Mouse (Mus musculus): Measurements from ENCODE around the gene Slc39a11. TPM values are rescaled to one million over a fixed set of nuclear protein-coding genes. Genes with fewer than 3 reads are reported as not detected.

The Slc39a11 gene
- polyA plus RNA-seq, 1 experiment from 2014 or later = 24.5 TPM

DNA sequence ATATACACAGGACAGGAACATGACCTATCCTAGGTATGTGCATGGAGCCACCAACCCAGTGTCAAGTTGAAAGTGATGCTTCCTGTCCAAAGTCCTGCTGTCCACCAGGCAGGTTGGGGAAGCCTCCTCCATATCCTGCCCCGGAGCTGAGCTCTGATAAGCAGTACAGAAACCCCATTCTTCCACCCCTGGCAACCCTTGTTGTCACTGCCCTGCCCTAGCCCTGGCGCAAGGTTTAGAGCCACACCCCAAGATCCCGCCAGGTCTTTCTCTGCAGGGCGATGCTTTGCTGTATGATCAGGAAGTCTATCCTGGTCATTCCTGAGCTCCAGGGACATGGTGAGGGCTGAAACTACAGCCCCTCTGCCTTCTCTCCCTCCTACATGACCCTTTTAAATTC lies 396.7 kb downstream of the Slc39a11 start:
- H3K9me3 ChIP-seq = no peaks in the 10 kb centered on the region
- WGBS = 79% methylated on average over 4 of the region's 4 CpGs
- no peak for ATAC-seq (ENCODE audit: borderline replicate concordance, extremely low read depth, low FRiP score, low TSS enrichment)

DNA sequence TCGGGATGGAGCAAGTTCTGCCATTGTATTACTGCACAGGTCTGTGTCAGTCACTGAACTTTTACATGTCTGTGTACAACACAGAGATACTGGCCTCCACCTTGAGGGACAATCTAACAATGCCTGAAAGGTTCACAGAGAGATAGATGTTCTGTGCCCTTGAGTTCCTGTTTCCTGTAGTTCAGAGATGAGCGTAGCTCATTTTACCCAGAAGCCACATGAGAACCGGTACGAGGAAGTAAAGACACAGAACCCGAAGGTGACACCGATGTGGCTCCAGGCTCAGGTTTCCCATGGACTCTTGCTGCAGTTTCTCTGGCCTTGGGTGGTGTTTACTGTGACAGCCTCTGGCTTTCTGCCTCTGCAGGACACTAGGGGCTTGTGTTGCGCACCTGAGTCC lies 398.7 kb downstream of the Slc39a11 start:
- Histone ChIP-seq H3K4me2 (no peak overlapping the region), H3K9ac (no peak overlapping the region), H3K4me3 (no peak overlapping the region), H3K4me1 (peaks cover 19% of the 10 kb centered on the region), H3K27me3 (no peaks in the 10 kb centered on the region), H3K27ac (no peak overlapping the region), H3K36me3 (no peaks in the 10 kb centered on the region), H3K9me3 (no peaks in the 10 kb centered on the region)
- ATAC-seq (ENCODE audit: borderline replicate concordance, extremely low read depth, low FRiP score, low TSS enrichment) = no peak
- WGBS = 81% methylated on average over 7 of the region's 7 CpGs

More for the DNA sequence above, 396.7 kb downstream of the Slc39a11 start:
- Histone ChIP-seq H3K27me3 (no peaks in the 10 kb centered on the region), H3K4me1 (peaks cover 19% of the 10 kb centered on the region), H3K27ac (no peak overlapping the region), H3K36me3 (no peaks in the 10 kb centered on the region), H3K4me3 (no peak overlapping the region), H3K9ac (no peak overlapping the region), H3K4me2 (no peak overlapping the region)

DNA sequence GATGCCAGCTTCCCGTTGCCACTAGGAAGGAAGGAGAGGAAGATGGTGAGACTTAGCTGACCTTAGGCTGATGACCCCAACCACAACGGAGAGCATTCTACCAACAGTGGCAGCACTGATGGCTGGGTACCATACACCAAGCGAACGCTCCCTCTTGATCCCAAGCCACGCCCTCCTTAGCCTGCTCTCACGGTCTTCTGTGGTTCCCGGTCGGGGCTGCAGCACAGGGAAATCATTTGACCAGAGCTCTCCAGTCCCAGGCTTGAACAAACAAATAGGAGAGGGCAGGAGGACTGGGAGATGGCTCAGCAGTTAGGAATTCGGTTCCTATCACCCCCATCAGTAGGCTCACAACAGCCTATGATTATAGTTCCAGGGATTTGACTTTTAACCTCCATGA lies 403.4 kb downstream of the Slc39a11 start:
- Histone ChIP-seq H3K4me1 (peaks cover 2% of the 10 kb centered on the region; the same call in 1 of the 2 replicates), H3K4me3 (no peak overlapping the region), H3K9me3 (no peaks in the 10 kb centered on the region), H3K9ac (no peak overlapping the region), H3K27me3 (no peaks in the 10 kb centered on the region), H3K27ac (no peak overlapping the region), H3K36me3 (no peaks in the 10 kb centered on the region), H3K4me2 (no peak overlapping the region)
- WGBS = 33% methylated on average over 9 of the region's 9 CpGs
- no peak for ATAC-seq (ENCODE audit: borderline replicate concordance, extremely low read depth, low FRiP score, low TSS enrichment)

DNA sequence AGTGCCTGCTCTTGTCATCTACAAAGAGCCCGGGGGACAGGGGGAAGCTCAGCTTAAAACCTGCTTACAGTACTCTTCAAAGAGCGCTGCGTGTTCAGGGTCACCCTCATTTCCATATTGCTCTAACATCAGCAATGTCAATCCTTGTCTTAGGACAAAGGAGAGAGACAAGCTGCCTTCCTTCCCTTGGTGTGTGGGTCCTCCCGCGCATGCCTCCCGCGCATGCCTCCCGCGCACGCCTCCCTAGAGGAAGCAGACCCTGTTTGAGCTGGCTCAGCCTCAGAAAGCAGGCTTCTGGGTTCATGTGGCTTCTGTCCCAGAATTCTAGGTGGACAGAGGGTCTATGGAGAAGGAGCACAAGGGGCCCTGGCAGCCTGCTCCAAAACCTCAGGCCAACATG lies 404.2 kb downstream of the Slc39a11 start:
- Histone ChIP-seq H3K27me3 (no peaks in the 10 kb centered on the region), H3K36me3 (no peaks in the 10 kb centered on the region), H3K4me1 (no peaks in the 10 kb centered on the region), H3K9me3 (no peaks in the 10 kb centered on the region), H3K4me2 (no peak overlapping the region), H3K9ac (no peak overlapping the region), H3K4me3 (no peak overlapping the region), H3K27ac (no peak overlapping the region)
- no peak for ATAC-seq (ENCODE audit: borderline replicate concordance, extremely low read depth, low FRiP score, low TSS enrichment)
- WGBS = 85% methylated on average over 10 of the region's 10 CpGs

DNA sequence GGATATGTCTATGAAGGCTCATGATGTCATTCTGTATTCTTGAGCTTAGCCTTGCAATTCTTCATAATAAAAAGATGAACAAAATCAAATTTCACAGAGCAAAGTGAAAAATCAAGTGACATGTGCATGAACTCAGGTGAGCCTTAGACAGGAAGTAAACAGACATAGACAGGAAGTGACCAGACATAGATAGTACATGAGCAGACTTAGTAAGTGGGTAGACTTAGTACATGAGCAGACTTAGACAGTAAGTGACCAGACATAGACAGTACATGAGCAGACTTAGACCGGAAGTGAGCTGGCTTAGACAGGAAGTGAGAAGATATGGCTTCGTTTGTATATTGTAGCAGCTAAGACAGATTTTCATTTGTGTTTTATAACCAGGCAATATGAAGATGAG lies 415.4 kb downstream of the Slc39a11 start:
- H3K36me3 ChIP-seq = no peaks in the 10 kb centered on the region
- H3K27ac ChIP-seq = no peak overlapping the region
- 64% methylated on average over 2 of the region's 2 CpGs for WGBS
- ATAC-seq (ENCODE audit: borderline replicate concordance, extremely low read depth, low FRiP score, low TSS enrichment) = no peak
- H3K4me3 ChIP-seq = no peak overlapping the region
- H3K9me3 ChIP-seq = no peaks in the 10 kb centered on the region
- H3K9ac ChIP-seq = no peak overlapping the region
- no peaks in the 10 kb centered on the region for H3K27me3 ChIP-seq
- no peak overlapping the region for H3K4me2 ChIP-seq
- peaks cover 5% of the 10 kb centered on the region; the same call in 1 of the 2 replicates for H3K4me1 ChIP-seq

DNA sequence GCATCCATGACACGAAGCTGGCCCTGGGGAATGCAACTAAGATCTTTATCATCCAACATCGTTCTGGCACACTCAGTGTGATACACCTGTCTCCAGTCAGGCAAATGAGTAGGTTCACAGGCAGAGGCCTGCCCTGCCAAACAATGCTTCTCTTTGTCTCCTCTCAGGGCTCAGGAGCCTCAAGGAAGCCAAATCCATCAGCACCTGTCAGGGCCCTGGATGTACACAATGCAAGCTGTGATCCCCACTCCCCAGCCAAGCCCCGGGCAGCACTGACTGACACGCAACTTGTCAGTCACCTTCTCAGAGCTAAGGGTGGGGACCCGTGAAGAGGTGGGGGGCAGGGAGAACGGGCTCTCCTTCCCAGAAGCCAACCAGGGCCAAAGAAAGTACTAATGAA lies 417.8 kb downstream of the Slc39a11 start:
- ATAC-seq (ENCODE audit: borderline replicate concordance, extremely low read depth, low FRiP score, low TSS enrichment) = no peak
- 17% methylated on average over 6 of the region's 6 CpGs for WGBS
- peaks cover 5% of the 10 kb centered on the region; the same call in 1 of the 2 replicates for H3K4me1 ChIP-seq
- no peaks in the 10 kb centered on the region for H3K36me3 ChIP-seq
- H3K4me3 ChIP-seq = no peak overlapping the region
- no peaks in the 10 kb centered on the region for H3K9me3 ChIP-seq
- H3K27ac ChIP-seq = no peak overlapping the region; the same call in 1 of the 2 replicates
- no peaks in the 10 kb centered on the region for H3K27me3 ChIP-seq
- no peak overlapping the region for H3K4me2 ChIP-seq
- H3K9ac ChIP-seq = no peak overlapping the region

DNA sequence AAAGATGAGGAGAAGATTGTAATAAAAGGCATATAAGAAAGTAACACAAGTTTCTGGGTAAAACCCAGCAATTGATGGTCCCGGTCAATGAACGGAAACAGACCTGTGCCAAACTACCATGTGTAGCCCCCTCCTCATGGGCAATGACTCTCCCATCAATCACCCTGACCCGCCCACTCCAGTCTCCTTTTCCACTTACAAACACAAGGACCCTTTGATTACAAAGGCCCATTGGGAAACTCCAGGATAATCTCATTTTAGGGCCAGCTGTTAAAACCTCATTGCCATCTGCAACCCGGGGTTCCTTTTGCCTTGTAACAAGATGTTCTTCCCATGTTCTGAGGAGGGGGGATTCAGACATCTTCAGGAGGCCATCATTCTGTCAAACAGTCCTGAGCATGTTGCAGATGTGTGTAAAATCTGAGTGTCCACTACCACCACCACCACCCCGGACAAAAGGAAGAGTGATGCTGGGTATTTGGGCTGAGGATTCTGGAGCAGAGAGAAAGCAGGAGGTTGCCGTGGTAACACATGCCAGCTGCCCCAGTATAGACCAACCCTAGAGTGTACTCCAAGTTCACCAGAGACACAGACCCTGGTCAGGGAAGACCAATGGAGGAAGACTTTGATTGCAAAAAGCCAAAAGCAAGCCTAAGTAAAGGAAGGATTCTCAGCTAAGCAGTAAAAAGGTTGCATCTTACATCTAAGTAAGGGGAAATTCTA lies 419.3 kb downstream of the Slc39a11 start:
- Histone ChIP-seq H3K27me3 (no peaks in the 10 kb centered on the region), H3K4me2 (no peak overlapping the region)

DNA sequence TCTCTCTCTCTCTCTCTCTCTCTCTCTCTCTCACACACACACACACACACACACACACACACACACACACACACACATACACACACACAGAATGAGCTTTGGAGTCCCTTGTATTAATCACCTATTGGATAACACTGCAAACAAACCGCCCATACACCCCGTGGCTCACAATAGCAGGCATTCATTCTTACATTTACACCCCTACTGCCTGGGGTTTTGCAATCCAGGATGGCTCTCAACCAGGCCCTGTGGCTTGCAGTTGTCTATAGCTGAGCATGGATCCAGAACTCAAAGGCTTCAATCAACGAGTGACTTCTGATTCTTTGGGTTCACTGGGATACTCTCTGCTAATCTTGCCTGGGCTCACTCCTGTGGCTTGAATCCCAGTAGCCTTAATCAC lies 424.1 kb downstream of the Slc39a11 start:
- Histone ChIP-seq H3K27ac (no peak overlapping the region), H3K9me3 (no peaks in the 10 kb centered on the region), H3K36me3 (no peaks in the 10 kb centered on the region), H3K27me3 (no peaks in the 10 kb centered on the region), H3K9ac (no peak overlapping the region), H3K4me3 (no peak overlapping the region), H3K4me1 (peaks cover 5% of the 10 kb centered on the region; the same call in 1 of the 2 replicates), H3K4me2 (no peak overlapping the region)
- 49% methylated on average over 3 of the region's 3 CpGs for WGBS
- no peak for ATAC-seq (ENCODE audit: borderline replicate concordance, extremely low read depth, low FRiP score, low TSS enrichment)

More for the DNA sequence above, 419.3 kb downstream of the Slc39a11 start:
- no peaks in the 10 kb centered on the region for H3K9me3 ChIP-seq
- H3K27ac ChIP-seq = no peak overlapping the region
- WGBS = 49% methylated on average over 6 of the region's 6 CpGs
- ATAC-seq (ENCODE audit: borderline replicate concordance, extremely low read depth, low FRiP score, low TSS enrichment) = no peak
- no peaks in the 10 kb centered on the region for H3K36me3 ChIP-seq
- H3K9ac ChIP-seq = no peak overlapping the region
- H3K4me1 ChIP-seq = peaks cover 5% of the 10 kb centered on the region; the same call in 1 of the 2 replicates
- no peak overlapping the region for H3K4me3 ChIP-seq

DNA sequence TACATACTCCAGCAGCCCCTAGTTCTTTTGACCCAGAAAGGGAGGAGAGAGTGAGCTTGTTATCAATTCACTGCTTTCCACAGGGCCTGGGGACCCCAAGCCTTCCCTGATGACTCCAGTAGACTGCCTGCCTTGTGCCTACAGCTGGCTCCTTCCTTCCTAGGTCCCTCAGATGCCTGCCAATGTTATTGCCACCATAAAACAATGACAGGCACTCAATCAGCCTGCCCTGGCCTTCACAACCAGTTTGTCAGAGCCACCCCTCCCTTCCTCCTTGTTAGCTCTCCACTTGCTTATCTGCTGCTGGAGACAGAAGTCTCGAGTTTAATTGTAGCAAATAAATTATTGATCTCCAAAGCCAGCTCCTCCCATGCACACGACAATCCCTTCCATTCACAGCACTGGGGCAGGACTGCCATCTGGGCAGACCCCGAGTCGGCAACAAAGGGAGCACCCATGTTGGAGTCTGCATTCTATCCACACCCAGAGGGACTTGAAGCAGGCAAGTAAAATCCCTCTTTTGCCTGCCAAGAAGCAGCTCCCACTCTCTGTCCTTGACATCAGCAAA lies 426.0 kb downstream of the Slc39a11 start:
- 32% methylated on average over 4 of the region's 4 CpGs for WGBS
- no peaks in the 10 kb centered on the region for H3K27me3 ChIP-seq
- H3K36me3 ChIP-seq = no peaks in the 10 kb centered on the region
- H3K4me1 ChIP-seq = peaks cover 5% of the 10 kb centered on the region; the same call in 1 of the 2 replicates
- no peak overlapping the region for H3K27ac ChIP-seq
- no peaks in the 10 kb centered on the region for H3K9me3 ChIP-seq
- ATAC-seq (ENCODE audit: borderline replicate concordance, extremely low read depth, low FRiP score, low TSS enrichment) = no peak
- H3K4me3 ChIP-seq = no peak overlapping the region
- no peak overlapping the region for H3K4me2 ChIP-seq
- no peak overlapping the region for H3K9ac ChIP-seq

DNA sequence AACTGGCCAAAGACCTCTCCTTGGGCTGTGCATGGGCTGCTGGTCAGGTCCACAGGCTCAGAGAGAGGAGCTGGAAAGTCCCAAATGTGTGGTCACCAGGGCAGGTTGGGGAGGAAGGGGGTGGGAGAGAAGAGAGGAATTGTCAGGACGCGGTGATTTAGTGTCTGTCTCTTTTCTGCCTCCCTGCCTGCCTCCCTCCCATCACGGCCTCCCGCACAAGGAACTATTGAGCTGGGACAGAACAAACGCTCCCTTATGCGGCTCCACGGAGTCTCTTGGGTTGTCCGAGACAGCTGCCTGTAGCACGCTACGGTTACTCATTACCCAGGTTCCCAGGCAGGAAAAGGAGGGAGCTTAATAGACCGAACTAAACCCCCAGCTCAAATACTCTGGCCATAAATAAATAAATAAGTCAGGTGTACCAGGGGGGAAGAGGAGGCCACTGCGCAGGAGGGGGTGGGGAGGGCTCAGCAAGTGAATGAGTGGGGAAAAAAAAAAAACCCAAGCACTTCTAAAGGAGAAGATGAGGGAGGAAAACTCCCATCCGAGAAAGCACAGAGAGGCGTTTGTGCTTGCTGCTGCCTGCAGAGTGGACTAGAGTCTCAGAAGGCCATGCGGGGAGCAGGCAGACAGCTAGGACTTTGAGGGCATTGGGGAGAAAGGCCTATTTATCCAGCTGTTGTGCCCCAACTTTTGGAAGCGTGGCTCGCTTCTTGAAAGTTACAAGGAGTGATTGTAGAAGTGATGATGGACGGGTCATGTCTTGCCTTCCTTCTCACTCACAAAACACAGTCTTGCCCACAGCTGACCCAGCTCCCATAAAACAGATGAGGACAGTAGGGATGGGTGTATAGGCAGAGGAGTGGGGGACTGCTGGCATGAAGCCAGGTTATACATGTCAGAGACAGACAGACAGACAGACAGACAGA lies 428.3 kb downstream of the Slc39a11 start:
- no peaks in the 10 kb centered on the region for H3K9me3 ChIP-seq
- ATAC-seq (ENCODE audit: borderline replicate concordance, extremely low read depth, low FRiP score, low TSS enrichment) = peak; percentile 60
- H3K27ac ChIP-seq = peak overlapping the region; percentile 67
- H3K4me1 ChIP-seq = peaks cover 5% of the 10 kb centered on the region; the same call in 1 of the 2 replicates
- no peak overlapping the region for H3K4me3 ChIP-seq
- H3K9ac ChIP-seq = no peak overlapping the region
- WGBS = 26% methylated on average over 18 of the region's 18 CpGs
- no peaks in the 10 kb centered on the region for H3K27me3 ChIP-seq
- H3K4me2 ChIP-seq = no peak overlapping the region
- H3K36me3 ChIP-seq = no peaks in the 10 kb centered on the region

DNA sequence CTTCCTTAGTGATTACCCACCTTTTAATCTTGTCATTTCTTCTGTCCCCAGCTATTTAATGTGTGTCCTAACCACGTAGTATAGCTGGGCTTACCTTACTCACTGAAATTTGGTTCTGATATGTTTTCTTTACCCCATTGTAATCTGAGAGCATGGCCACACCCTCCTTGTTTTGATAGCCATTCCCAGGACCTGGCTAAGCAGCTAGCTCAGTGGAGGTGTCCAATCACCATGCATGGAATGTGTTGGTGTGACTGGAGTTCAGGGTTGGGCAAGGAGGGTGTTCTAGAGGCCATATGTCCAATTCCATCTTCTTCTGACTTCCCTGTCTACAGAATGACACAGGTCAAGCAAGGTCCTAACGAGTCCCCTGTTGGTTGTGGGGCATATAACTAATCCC lies 429.2 kb downstream of the Slc39a11 start:
- no peak for ATAC-seq (ENCODE audit: borderline replicate concordance, extremely low read depth, low FRiP score, low TSS enrichment)
- no peak overlapping the region for H3K9ac ChIP-seq
- H3K9me3 ChIP-seq = no peaks in the 10 kb centered on the region
- H3K27ac ChIP-seq = no peak overlapping the region
- H3K27me3 ChIP-seq = no peaks in the 10 kb centered on the region
- peaks cover 5% of the 10 kb centered on the region; the same call in 1 of the 2 replicates for H3K4me1 ChIP-seq
- no peaks in the 10 kb centered on the region for H3K36me3 ChIP-seq
- WGBS = 57% methylated on average over 2 of the region's 2 CpGs
- no peak overlapping the region for H3K4me3 ChIP-seq
- no peak overlapping the region for H3K4me2 ChIP-seq

DNA sequence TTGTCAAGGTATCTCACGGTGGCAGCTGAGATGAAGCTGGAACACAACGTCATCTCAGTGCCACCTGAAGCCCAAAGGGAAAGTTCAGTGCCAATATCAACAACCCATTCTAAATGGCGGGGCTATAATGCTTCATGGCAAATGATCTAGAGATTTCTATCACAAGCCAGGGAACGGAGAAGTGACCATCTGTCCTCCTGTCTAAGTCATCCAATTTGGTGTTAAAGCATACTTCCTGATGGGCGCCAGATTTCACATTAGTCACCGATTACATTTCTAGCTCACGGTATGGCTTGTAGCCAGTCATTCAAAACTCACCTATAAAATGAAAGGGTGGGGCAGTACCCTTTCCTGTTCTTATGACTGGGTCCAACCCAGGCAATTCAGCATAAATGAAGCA lies 435.1 kb downstream of the Slc39a11 start:
- no peaks in the 10 kb centered on the region for H3K36me3 ChIP-seq
- no peak overlapping the region for H3K4me3 ChIP-seq
- no peak overlapping the region for H3K9ac ChIP-seq
- ATAC-seq (ENCODE audit: borderline replicate concordance, extremely low read depth, low FRiP score, low TSS enrichment) = no peak
- H3K4me1 ChIP-seq = no peaks in the 10 kb centered on the region
- H3K9me3 ChIP-seq = no peaks in the 10 kb centered on the region
- H3K27me3 ChIP-seq = no peaks in the 10 kb centered on the region
- 82% methylated on average over 7 of the region's 7 CpGs for WGBS
- no peak overlapping the region for H3K27ac ChIP-seq
- H3K4me2 ChIP-seq = no peak overlapping the region

Measured in lung, embryonic 15.5 days (tissue).